Mouse (Mus musculus) G1E (cell line): ENCODE results near the gene Atp6v1c2. TPM values are rescaled to one million over a fixed set of nuclear protein-coding genes. Genes with fewer than 3 reads are reported as not detected.

ENCODE experiments used
- ATAC-seq: 2 replicates; pipeline ENCODE4 v1.8.0; 2016; ENCODE audit warnings: mild to moderate bottlenecking; ENCODE audit not compliant: insufficient number of reproducible peaks, poor library complexity, low FRiP score, severe bottlenecking; ENCODE audit errors: extremely low read depth
- DNase-seq: peaks from one replicate; pipeline ENCODE4 v3.0.0; 2012; ENCODE audit warnings: low spot score
- H3K27me3 ChIP-seq: 2 replicates; pipeline ENCODE4 v1.6.1; 2012; ENCODE audit warnings: mild to moderate bottlenecking, low read length, inconsistent platforms; ENCODE audit not compliant: insufficient read depth
- H3K36me3 ChIP-seq: replicated peaks from 2 replicates; pipeline ENCODE3; 2012; ENCODE audit warnings: mild to moderate bottlenecking, inconsistent platforms
- H3K4me1 ChIP-seq: 2 replicates; pipeline ENCODE4 v1.6.1; 2012; ENCODE audit warnings: low read depth, low read length, inconsistent platforms, mixed read lengths; ENCODE audit not compliant: insufficient read depth
- H3K4me3 ChIP-seq: 2 replicates; pipeline ENCODE4 v1.5.1; 2012; ENCODE audit warnings: low read depth, mild to moderate bottlenecking, inconsistent platforms, low read length, moderate library complexity, mixed read lengths
- H3K9me3 ChIP-seq: replicated peaks from 2 replicates; pipeline ENCODE4 v1.6.1; 2012; ENCODE audit warnings: inconsistent platforms
- CTCF ChIP-seq: IDR thresholded peaks from 2 replicates; pipeline ENCODE4 v1.5.1; 2012; ENCODE audit warnings: low read depth, low read length, inconsistent platforms, mixed read lengths
- GATA1 ChIP-seq: IDR thresholded peaks from 2 replicates; pipeline ENCODE4 v1.6.1; 2012; ENCODE audit warnings: borderline replicate concordance, low read length, inconsistent platforms, mixed read lengths
- GATA2 ChIP-seq: IDR thresholded peaks from 2 replicates; pipeline ENCODE4 v1.6.1; 2012; ENCODE audit warnings: low read depth, low read length, inconsistent platforms, borderline replicate concordance
- POLR2AphosphoS5 ChIP-seq: IDR thresholded peaks from 2 replicates; pipeline ENCODE4 v1.6.1; 2012; ENCODE audit warnings: low read depth, low read length, inconsistent platforms; ENCODE audit not compliant: insufficient replicate concordance
- TAL1 ChIP-seq: conservative IDR thresholded peaks from 2 replicates; pipeline ENCODE4 v1.6.1; 2012; ENCODE audit warnings: low read depth, low read length, inconsistent platforms, mixed read lengths
- polyA plus RNA-seq: library from polyadenylated mRNA; stranded (reverse); fragments of >175 nt; gene quantifications from 2 replicates; pipeline ENCODE4 v1.2.3, GENCODE M21; 2012
- total RNA-seq, 2 experiments: library from RNA; stranded (forward) in 1 of 2; stranded (reverse) in 1 of 2; fragments of 200-1000 nt in 1 of 2; fragments of >200 nt in 1 of 2; fragmentation: Nextera tagmentation in 1 of 2; gene quantifications; 2 replicates each; pipeline ENCODE4 v1.2.3; 2014 to 2017

Gene Atp6v1c2
- total and polyA plus RNA-seq, 3 experiments, result 0.22 TPM; not detected in 2

DNA sequence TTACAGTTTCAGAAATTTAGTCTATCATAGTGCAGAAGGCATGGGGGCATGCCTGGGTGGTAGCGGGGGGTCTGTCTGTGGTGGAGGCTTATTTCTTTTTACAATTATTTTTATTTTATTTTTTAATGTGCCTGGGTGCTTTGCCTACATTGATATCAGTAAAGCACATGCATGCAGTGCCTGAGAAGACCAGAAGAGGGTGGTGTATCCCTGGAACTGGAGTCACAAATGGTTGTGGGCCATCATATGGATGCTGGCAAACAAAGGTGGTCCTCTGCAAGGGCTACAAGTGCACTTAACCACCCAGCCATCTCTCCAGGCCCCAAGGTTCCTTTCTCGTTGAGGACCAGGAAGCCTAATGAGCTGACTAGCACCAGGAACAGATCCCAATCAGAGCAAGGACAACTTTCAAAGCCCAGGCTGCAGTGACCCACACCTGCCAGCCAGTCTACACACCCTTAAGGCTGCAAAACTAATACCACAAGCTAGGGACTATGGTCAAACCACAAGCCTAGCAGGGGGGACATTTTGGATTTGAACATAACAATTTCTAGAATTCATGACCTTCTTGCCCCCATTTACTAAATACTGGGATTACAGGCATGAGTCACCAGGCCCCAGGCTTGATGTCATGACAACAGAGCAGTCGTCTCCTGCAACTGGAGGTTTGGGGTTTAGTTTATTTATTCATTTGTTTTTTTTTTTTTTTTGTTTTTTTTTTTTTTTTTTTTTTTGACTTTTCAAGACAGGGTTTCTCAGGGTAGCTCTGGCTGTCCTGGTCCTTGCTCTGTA lies 10.2 kb upstream of the Atp6v1c2 start:
- Histone ChIP-seq H3K27me3 (peaks cover 8% of the 10 kb centered on the region), H3K4me3 (no peak overlapping the region), H3K4me1 (peaks cover 4% of the 10 kb centered on the region; the same call in 1 of the 2 replicates), H3K36me3 (peaks cover 3% of the 10 kb centered on the region), H3K9me3 (no peaks in the 10 kb centered on the region)
- no peak for TF ChIP-seq CTCF
- TF ChIP-seq GATA2, result no peak
- no peak for TF ChIP-seq GATA1
- TF ChIP-seq POLR2AphosphoS5, result no peak
- TF ChIP-seq TAL1, result no peak
- DNase-seq (no peak), ATAC-seq (no peak)

DNA sequence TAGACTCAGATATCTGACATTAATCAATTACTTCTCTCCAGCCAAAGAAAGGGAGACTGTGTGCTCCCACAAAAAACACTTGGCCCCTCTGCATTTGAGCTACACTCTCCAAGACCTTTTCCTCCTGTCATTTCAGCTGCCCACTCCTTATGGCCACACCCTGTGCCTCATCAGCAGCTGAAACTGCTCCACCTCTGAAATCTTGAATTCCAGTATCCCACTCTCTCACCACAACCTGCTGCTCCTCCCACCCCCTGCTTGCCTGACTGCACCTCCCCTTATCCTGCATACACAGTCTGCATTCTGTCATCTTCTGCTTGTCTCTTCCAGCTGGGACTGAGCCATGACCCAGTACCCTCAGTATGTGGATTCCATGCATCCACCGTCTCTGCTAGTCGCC lies 9.2 kb upstream of the Atp6v1c2 start:
- ATAC-seq (no peak), DNase-seq (no peak)
- Histone ChIP-seq H3K4me1 (peaks cover 4% of the 10 kb centered on the region; the same call in 1 of the 2 replicates), H3K9me3 (no peaks in the 10 kb centered on the region), H3K36me3 (no peaks in the 10 kb centered on the region), H3K27me3 (peaks cover 8% of the 10 kb centered on the region), H3K4me3 (no peak overlapping the region)
- no peak for TF ChIP-seq GATA2
- TF ChIP-seq TAL1, result no peak
- TF ChIP-seq GATA1, result no peak
- no peak for TF ChIP-seq POLR2AphosphoS5
- TF ChIP-seq CTCF, result no peak

DNA sequence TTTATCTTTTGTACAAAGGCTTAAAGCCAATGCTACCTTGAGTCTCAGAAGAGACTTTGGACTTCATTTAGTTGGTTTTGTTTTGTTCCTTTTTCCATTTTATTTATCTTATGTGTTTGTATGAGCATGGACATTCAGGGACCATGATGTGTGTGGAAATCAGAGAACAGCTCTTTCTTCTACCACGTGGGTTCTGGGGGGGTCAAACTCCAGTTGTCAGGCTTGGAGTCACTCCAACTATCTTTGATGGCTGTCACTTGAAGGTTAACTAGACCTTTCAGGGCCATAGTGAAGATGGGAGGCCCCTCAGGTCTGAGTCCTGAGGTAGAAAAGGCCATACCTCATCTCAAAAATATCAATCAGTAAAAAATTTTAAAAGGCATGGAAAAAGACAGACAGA lies 4.3 kb upstream of the Atp6v1c2 start:
- TF ChIP-seq POLR2AphosphoS5 (no peak), CTCF (no peak), TAL1 (no peak), GATA2 (no peak), GATA1 (no peak)
- ATAC-seq, result no peak
- H3K9me3 ChIP-seq, result no peaks in the 10 kb centered on the region

DNA sequence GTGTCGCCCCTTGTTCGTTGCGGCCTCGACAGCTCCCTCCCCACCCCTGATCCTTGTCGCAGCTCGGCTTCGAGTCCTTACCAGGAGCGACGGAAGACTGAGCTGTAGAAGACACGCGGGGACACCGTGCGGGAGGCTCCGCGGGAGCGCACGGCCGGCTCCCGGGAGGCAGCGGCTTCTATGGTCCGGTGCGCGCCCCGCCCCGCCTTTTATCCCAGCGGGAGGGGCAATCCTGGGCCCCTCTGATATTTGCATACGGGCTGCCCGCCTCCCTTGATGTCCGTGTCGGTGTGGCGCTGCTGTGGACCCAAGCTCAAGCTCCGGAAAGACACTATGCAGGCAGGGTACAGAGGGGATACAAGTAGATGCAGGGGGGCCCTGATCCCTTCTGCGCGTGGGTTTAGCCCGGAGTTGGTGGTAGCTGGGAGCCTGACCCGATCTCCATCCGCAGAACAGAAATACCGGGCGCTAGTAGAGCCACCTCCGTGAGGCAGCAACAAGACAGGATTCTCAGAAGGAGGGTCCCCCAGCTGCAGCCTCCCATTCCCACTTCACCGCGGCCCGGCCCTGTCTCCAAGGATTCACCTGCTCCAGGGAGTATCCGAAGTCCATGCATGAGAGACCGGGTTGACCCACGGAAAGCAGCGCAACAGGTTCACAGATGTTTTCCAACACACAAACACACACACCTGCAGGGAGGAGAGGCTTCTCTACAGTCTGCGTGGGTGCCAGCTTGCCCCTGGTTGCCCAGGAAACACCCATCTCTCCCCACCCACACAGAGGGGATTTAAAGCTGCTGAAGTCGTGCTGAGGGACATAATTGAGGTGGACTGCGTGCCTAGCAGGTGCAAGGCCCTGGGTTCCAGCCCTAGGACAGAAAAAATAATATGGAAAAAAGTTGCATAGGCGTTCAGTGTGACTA lies 4.3 kb downstream of the Atp6v1c2 start:
- H3K36me3 ChIP-seq, result no peaks in the 10 kb centered on the region
- no peak overlapping the region for H3K4me3 ChIP-seq
- ATAC-seq (no peak), DNase-seq (no peak)
- H3K4me1 ChIP-seq, result no peaks in the 10 kb centered on the region
- no peaks in the 10 kb centered on the region for H3K9me3 ChIP-seq
- TF ChIP-seq POLR2AphosphoS5 (no peak), GATA2 (no peak), TAL1 (no peak), CTCF (no peak), GATA1 (no peak)
- peaks cover 22% of the 10 kb centered on the region for H3K27me3 ChIP-seq

More for the DNA sequence above, 4.3 kb upstream of the Atp6v1c2 start:
- Histone ChIP-seq H3K36me3 (no peaks in the 10 kb centered on the region), H3K4me1 (peaks cover 2% of the 10 kb centered on the region; the same call in 1 of the 2 replicates), H3K27me3 (peaks cover 5% of the 10 kb centered on the region), H3K4me3 (no peak overlapping the region)
- DNase-seq, result no peak

DNA sequence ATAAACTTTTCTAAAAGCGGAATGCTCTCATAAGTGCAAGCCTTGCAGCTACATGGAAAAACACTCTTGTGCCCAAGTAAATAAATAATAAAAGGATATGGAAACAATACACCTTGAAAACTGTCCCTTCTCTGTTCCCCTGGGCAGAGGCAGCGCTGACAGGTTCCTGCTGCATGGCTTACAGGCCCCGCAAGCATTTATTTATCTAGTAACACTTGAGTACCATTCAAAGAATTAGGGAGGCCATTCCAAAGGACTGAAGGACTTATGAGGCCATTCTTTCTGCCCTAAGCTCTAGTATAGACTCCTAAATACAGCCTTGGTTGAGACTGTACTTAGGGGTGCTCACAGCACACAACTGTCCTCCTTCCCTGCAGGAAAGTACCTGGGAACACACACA lies 10.7 kb downstream of the Atp6v1c2 start:
- DNase-seq (no peak), ATAC-seq (no peak)
- TF ChIP-seq TAL1, result no peak
- no peak for TF ChIP-seq POLR2AphosphoS5
- no peak for TF ChIP-seq GATA1

DNA sequence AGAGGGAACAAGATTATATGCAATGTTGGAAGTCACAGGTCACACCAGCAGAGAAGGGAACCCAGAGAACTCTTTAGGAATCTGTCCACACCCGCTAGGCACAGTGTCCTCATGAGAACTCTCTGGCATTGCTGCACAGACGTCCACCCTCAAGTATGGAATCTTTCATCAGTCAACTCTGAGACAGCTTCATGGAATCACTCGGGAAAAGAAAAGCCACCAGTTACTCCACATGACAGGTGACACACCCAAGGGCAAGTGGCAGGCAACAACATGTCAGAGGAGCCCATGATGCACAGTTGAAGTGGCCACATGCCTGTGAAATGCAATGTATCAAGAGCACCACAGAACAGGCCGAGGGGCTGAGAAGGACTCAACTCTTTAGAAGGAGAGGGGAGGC lies 11.2 kb downstream of the Atp6v1c2 start:
- ATAC-seq (no peak), DNase-seq (no peak)
- Histone ChIP-seq H3K4me3 (no peak overlapping the region), H3K27me3 (peaks cover 12% of the 10 kb centered on the region), H3K9me3 (no peaks in the 10 kb centered on the region), H3K36me3 (no peaks in the 10 kb centered on the region), H3K4me1 (no peaks in the 10 kb centered on the region)
- TF ChIP-seq TAL1 (no peak), GATA1 (no peak), POLR2AphosphoS5 (no peak), CTCF (no peak), GATA2 (no peak)

More for the DNA sequence above, 10.7 kb downstream of the Atp6v1c2 start:
- no peak overlapping the region for H3K4me3 ChIP-seq
- no peaks in the 10 kb centered on the region for H3K9me3 ChIP-seq
- H3K4me1 ChIP-seq, result no peaks in the 10 kb centered on the region
- H3K36me3 ChIP-seq, result no peaks in the 10 kb centered on the region
- peaks cover 12% of the 10 kb centered on the region for H3K27me3 ChIP-seq
